Mouse (Mus musculus) cerebellum, adult 2 months (tissue): ENCODE measurements at regions not wholly inside any gene's neighbourhood (a gene's known extent, or its start where the extent isn't known, plus 50 kb on each side); places are given as distances from the start of the nearest gene placed in this dataset.

Experiments used
- CTCF ChIP-seq: fragments of 200-500 bp; IDR thresholded peaks from 2 replicates; pipeline ENCODE4 v1.5.1; 2011; ENCODE audit warnings: low read depth, mild to moderate bottlenecking, control low read depth, low read length, moderate library complexity, borderline replicate concordance; ENCODE audit not compliant: insufficient read depth
- POLR2A ChIP-seq: fragments of 200-500 bp; IDR thresholded peaks from 2 replicates; pipeline ENCODE4 v1.6.1; 2011; ENCODE audit warnings: low read length, control low read depth, borderline replicate concordance; ENCODE audit not compliant: insufficient read depth

- TF ChIP-seq POLR2A (no peak), CTCF (no peak)
Measured at GRCm38 (mm10) chr7:96098686-96099376, 72.2 kb upstream of the Tenm4 start.
